Mouse (Mus musculus) MEL (cell line): ENCODE data around the gene Alg3. TPM values are rescaled to one million over a fixed set of nuclear protein-coding genes. Genes with fewer than 3 reads are reported as not detected.

Source experiments
- DNase-seq: peaks from one replicate; pipeline ENCODE4 v3.0.0; 2011; ENCODE audit warnings: low read depth, low spot score
- H3K27ac ChIP-seq: 2 replicates; pipeline ENCODE4 v1.5.1; 2012; ENCODE audit warnings: low read depth, mild to moderate bottlenecking, control low read depth, low read length, moderate library complexity; ENCODE audit not compliant: control insufficient read depth
- H3K27me3 ChIP-seq, 2 experiments: fragments of 150-350 bp in 1 of 2; sonication (generic) in 1 of 2; 2 replicates each; pipeline ENCODE4 v1.6.1; 2012; ENCODE audit warnings: low read length in 2 of 2, mild to moderate bottlenecking in 2 of 2, improper control_type of control experiment in 1 of 2, moderate library complexity in 1 of 2; ENCODE audit not compliant: insufficient read depth in 2 of 2, control insufficient read depth in 1 of 2
- H3K36me3 ChIP-seq, 2 experiments: 2 replicates each; pipeline ENCODE4 v1.6.1; 2012 to 2014; ENCODE audit warnings: low read length in 2 of 2, improper control_type of control experiment in 1 of 2, inconsistent platforms in 1 of 2, mild to moderate bottlenecking in 1 of 2; ENCODE audit not compliant: insufficient read depth in 2 of 2, control insufficient read depth in 1 of 2
- H3K4me1 ChIP-seq, 2 experiments: fragments of 150-350 bp in 1 of 2; sonication (generic) in 1 of 2; 2 replicates each; pipeline ENCODE4 v1.6.1; 2012; ENCODE audit warnings: low read length in 2 of 2, improper control_type of control experiment in 1 of 2, mild to moderate bottlenecking in 1 of 2; ENCODE audit not compliant: insufficient read depth in 2 of 2, control insufficient read depth in 1 of 2
- H3K4me3 ChIP-seq, 2 experiments: fragments of 150-350 bp in 1 of 2; sonication (generic) in 1 of 2; 2 replicates each; pipeline ENCODE4 v1.5.1; 2012; ENCODE audit warnings: low read depth in 2 of 2, low read length in 2 of 2, mild to moderate bottlenecking in 2 of 2, moderate library complexity in 2 of 2, control low read depth in 1 of 2, improper control_type of control experiment in 1 of 2; ENCODE audit not compliant: control insufficient read depth in 1 of 2, insufficient read depth in 1 of 2
- H3K79me2 ChIP-seq: 2 replicates; pipeline ENCODE4 v1.6.1; 2012; ENCODE audit warnings: mild to moderate bottlenecking, low read length, moderate library complexity; ENCODE audit not compliant: control insufficient read depth, poor library complexity, insufficient read depth
- H3K9ac ChIP-seq: 2 replicates; pipeline ENCODE4 v1.6.1; 2012; ENCODE audit warnings: low read depth, mild to moderate bottlenecking, control low read depth, low read length, moderate library complexity; ENCODE audit not compliant: control insufficient read depth, poor library complexity, severe bottlenecking
- H3K9me3 ChIP-seq: fragments of 150-350 bp; sonication (generic); replicated peaks from 2 replicates; pipeline ENCODE4 v1.6.1; 2012; ENCODE audit warnings: mild to moderate bottlenecking, low read length, improper control_type of control experiment, moderate library complexity; ENCODE audit not compliant: insufficient read depth
- BHLHE40 ChIP-seq: IDR thresholded peaks from 2 replicates; pipeline ENCODE4 v1.6.1; 2012; ENCODE audit warnings: low read depth, mild to moderate bottlenecking, inconsistent platforms, low read length, improper control_type of control experiment, borderline replicate concordance
- CHD1 ChIP-seq: IDR thresholded peaks from 2 replicates; pipeline ENCODE4 v1.6.1; 2012; ENCODE audit warnings: low read depth, mild to moderate bottlenecking, inconsistent platforms, low read length, improper control_type of control experiment
- CHD2 ChIP-seq: IDR thresholded peaks from 2 replicates; pipeline ENCODE4 v1.6.1; 2011; ENCODE audit warnings: low read length, improper control_type of control experiment
- CTCF ChIP-seq, 3 experiments: IDR thresholded peaks in 2 of 3; conservative IDR thresholded peaks in 1 of 3; 2 replicates each; pipeline ENCODE4 v1.5.1; 2011 to 2012; ENCODE audit warnings: low read length in 3 of 3, low read depth in 2 of 3, mild to moderate bottlenecking in 2 of 3, improper control_type of control experiment in 1 of 3, inconsistent platforms in 1 of 3, mixed read lengths in 1 of 3, moderate library complexity in 1 of 3; ENCODE audit not compliant: control insufficient read depth in 1 of 3, insufficient read depth in 1 of 3, poor library complexity in 1 of 3, severe bottlenecking in 1 of 3
- E2F4 ChIP-seq: IDR thresholded peaks from 2 replicates; pipeline ENCODE4 v1.6.1; 2011; ENCODE audit warnings: low read depth, low read length, improper control_type of control experiment, borderline replicate concordance
- ELF1 ChIP-seq: IDR thresholded peaks from 2 replicates; pipeline ENCODE4 v1.6.1; 2014; ENCODE audit warnings: low read depth, mild to moderate bottlenecking, inconsistent platforms, low read length, improper control_type of control experiment, moderate library complexity
- EP300 ChIP-seq, 2 experiments: IDR thresholded peaks; 2 replicates each; pipeline ENCODE4 v1.6.1; 2011; ENCODE audit warnings: improper control_type of control experiment in 2 of 2, low read length in 2 of 2, low read depth in 1 of 2, mild to moderate bottlenecking in 1 of 2
- ETS1 ChIP-seq: IDR thresholded peaks from 2 replicates; pipeline ENCODE4 v1.6.1; 2012; ENCODE audit warnings: low read depth, mild to moderate bottlenecking, inconsistent platforms, low read length, improper control_type of control experiment, moderate library complexity
- GABPA ChIP-seq: IDR thresholded peaks from 2 replicates; pipeline ENCODE4 v1.6.1; 2012; ENCODE audit warnings: low read depth, mild to moderate bottlenecking, inconsistent platforms, low read length, improper control_type of control experiment, moderate library complexity
- GATA1 ChIP-seq: IDR thresholded peaks from 2 replicates; pipeline ENCODE4 v1.6.1; 2011; ENCODE audit warnings: low read depth, low read length, improper control_type of control experiment
- JUND ChIP-seq: IDR thresholded peaks from 2 replicates; pipeline ENCODE4 v1.6.1; 2011; ENCODE audit warnings: low read depth, mild to moderate bottlenecking, improper control_type of control experiment, low read length
- KAT2A ChIP-seq: conservative IDR thresholded peaks from 2 replicates; pipeline ENCODE4 v1.6.1; 2012; ENCODE audit warnings: low read depth, low read length, improper control_type of control experiment, inconsistent platforms
- MAX ChIP-seq: IDR thresholded peaks from 2 replicates; pipeline ENCODE4 v1.6.1; 2011; ENCODE audit warnings: low read length, improper control_type of control experiment
- MAZ ChIP-seq: IDR thresholded peaks from 2 replicates; pipeline ENCODE4 v1.6.1; 2012; ENCODE audit warnings: low read depth, mild to moderate bottlenecking, inconsistent platforms, low read length, improper control_type of control experiment
- MEF2A ChIP-seq: IDR thresholded peaks from 2 replicates; pipeline ENCODE4 v1.6.1; 2014; ENCODE audit warnings: low read depth, mild to moderate bottlenecking, inconsistent platforms, low read length, improper control_type of control experiment; ENCODE audit not compliant: poor library complexity, insufficient replicate concordance, severe bottlenecking; ENCODE audit errors: extremely low read depth
- MXI1 ChIP-seq: IDR thresholded peaks from 2 replicates; pipeline ENCODE4 v1.6.1; 2011; ENCODE audit warnings: mild to moderate bottlenecking, low read depth, low read length, improper control_type of control experiment
- MYB ChIP-seq: IDR thresholded peaks from 2 replicates; pipeline ENCODE4 v1.6.1; 2011; ENCODE audit warnings: mild to moderate bottlenecking, low read depth, low read length, improper control_type of control experiment
- MYC ChIP-seq: IDR thresholded peaks from 2 replicates; pipeline ENCODE4 v1.6.1; 2011; ENCODE audit warnings: low read depth, mild to moderate bottlenecking, low read length, improper control_type of control experiment, moderate library complexity
- NELFE ChIP-seq: IDR thresholded peaks from 2 replicates; pipeline ENCODE4 v1.6.1; 2011; ENCODE audit warnings: low read depth, low read length, improper control_type of control experiment
- NRF1 ChIP-seq: IDR thresholded peaks from 2 replicates; pipeline ENCODE4 v1.6.1; 2014; ENCODE audit warnings: low read depth, mild to moderate bottlenecking, inconsistent platforms, low read length, improper control_type of control experiment, moderate library complexity; ENCODE audit not compliant: poor library complexity, insufficient read depth, severe bottlenecking
- POLR2A ChIP-seq, 2 experiments: IDR thresholded peaks; 2 replicates each; pipeline ENCODE4 v1.6.1; 2011 to 2012; ENCODE audit warnings: low read length in 2 of 2, mild to moderate bottlenecking in 2 of 2, control low read depth in 1 of 2, improper control_type of control experiment in 1 of 2, low read depth in 1 of 2, moderate library complexity in 1 of 2; ENCODE audit not compliant: control insufficient read depth in 1 of 2, insufficient read depth in 1 of 2, poor library complexity in 1 of 2
- POLR2AphosphoS2 ChIP-seq: IDR thresholded peaks from 2 replicates; pipeline ENCODE4 v1.6.1; 2011; ENCODE audit warnings: low read length, improper control_type of control experiment
- POLR2AphosphoS5 ChIP-seq: IDR thresholded peaks from 2 replicates; pipeline ENCODE4 v1.6.1; 2012; ENCODE audit warnings: low read depth, borderline replicate concordance, mild to moderate bottlenecking, inconsistent platforms, low read length, moderate library complexity, mixed read lengths
- RAD21 ChIP-seq: IDR thresholded peaks from 2 replicates; pipeline ENCODE4 v1.6.1; 2011; ENCODE audit warnings: mild to moderate bottlenecking, low read depth, low read length, improper control_type of control experiment
- RCOR1 ChIP-seq: IDR thresholded peaks from 2 replicates; pipeline ENCODE4 v1.6.1; 2012; ENCODE audit warnings: low read depth, mild to moderate bottlenecking, inconsistent platforms, low read length, improper control_type of control experiment
- SIN3A ChIP-seq: IDR thresholded peaks from 2 replicates; pipeline ENCODE4 v1.6.1; 2012; ENCODE audit warnings: low read length, improper control_type of control experiment, inconsistent platforms
- SMC3 ChIP-seq: IDR thresholded peaks from 2 replicates; pipeline ENCODE4 v1.6.1; 2011; ENCODE audit warnings: low read depth, low read length, improper control_type of control experiment
- TAL1 ChIP-seq: IDR thresholded peaks from 2 replicates; pipeline ENCODE4 v1.6.1; 2012; ENCODE audit warnings: mild to moderate bottlenecking, inconsistent platforms, low read length, moderate library complexity, mixed read lengths
- TBP ChIP-seq: IDR thresholded peaks from 2 replicates; pipeline ENCODE4 v1.8.0; 2011; ENCODE audit warnings: low read depth, low read length, improper control_type of control experiment
- TCF12 ChIP-seq: IDR thresholded peaks from 2 replicates; pipeline ENCODE4 v1.6.1; 2014; ENCODE audit warnings: low read depth, mild to moderate bottlenecking, inconsistent platforms, low read length, improper control_type of control experiment, moderate library complexity
- UBTF ChIP-seq: IDR thresholded peaks from 2 replicates; pipeline ENCODE4 v1.6.1; 2012; ENCODE audit warnings: low read depth, mild to moderate bottlenecking, inconsistent platforms, low read length, improper control_type of control experiment, moderate library complexity, borderline replicate concordance; ENCODE audit not compliant: insufficient read depth
- USF1 ChIP-seq: IDR thresholded peaks from 2 replicates; pipeline ENCODE4 v1.6.1; 2014; ENCODE audit warnings: low read depth, mild to moderate bottlenecking, inconsistent platforms, low read length, improper control_type of control experiment, moderate library complexity
- USF2 ChIP-seq, 2 experiments: IDR thresholded peaks; 2 replicates each; pipeline ENCODE4 v1.6.1; 2011 to 2012; ENCODE audit warnings: improper control_type of control experiment in 2 of 2, low read length in 2 of 2, borderline replicate concordance in 1 of 2, inconsistent platforms in 1 of 2, low read depth in 1 of 2, mild to moderate bottlenecking in 1 of 2; ENCODE audit not compliant: insufficient read depth in 1 of 2
- ZC3H11A ChIP-seq: IDR thresholded peaks from 2 replicates; pipeline ENCODE4 v1.6.1; 2012; ENCODE audit warnings: low read depth, mild to moderate bottlenecking, inconsistent platforms, low read length, improper control_type of control experiment
- ZKSCAN1 ChIP-seq: IDR thresholded peaks from 2 replicates; pipeline ENCODE4 v1.6.1; 2012; ENCODE audit warnings: low read depth, mild to moderate bottlenecking, inconsistent platforms, low read length, improper control_type of control experiment, moderate library complexity
- ZMIZ1 ChIP-seq: IDR thresholded peaks from 2 replicates; pipeline ENCODE4 v1.6.1; 2012; ENCODE audit warnings: low read depth, mild to moderate bottlenecking, inconsistent platforms, low read length, improper control_type of control experiment, moderate library complexity
- ZNF384 ChIP-seq: IDR thresholded peaks from 2 replicates; pipeline ENCODE4 v1.6.1; 2012; ENCODE audit warnings: low read depth, mild to moderate bottlenecking, inconsistent platforms, low read length, improper control_type of control experiment
- polyA plus RNA-seq, 2 experiments: library from polyadenylated mRNA; stranded (reverse) in 1 of 2; unstranded in 1 of 2; fragments of >175 nt in 1 of 2; fragments of >200 nt in 1 of 2; gene quantifications; 2 replicates each; pipeline versions ENCODE4 v1.2.1 to v1.2.4; 2012; ENCODE audit warnings: low replicate concordance in 2 of 2, low read depth in 1 of 2; ENCODE audit not compliant: insufficient read length in 2 of 2, insufficient read depth in 1 of 2, missing spikeins in 1 of 2
- total RNA-seq: library from RNA; depleted of rRNA; stranded (reverse); fragments of 300-350 nt; gene quantifications from 2 replicates; pipeline ENCODE4 v1.2.3, GENCODE M21; 2012

Alg3 gene
- total and polyA plus RNA-seq, 3 experiments = 25.6 to 218 (median 67.6) TPM

GRCm38 (mm10) chr16:20595060-20595673 lies 16.4 kb downstream of the Alg3 start:
- Histone ChIP-seq H3K4me3 (no peak overlapping the region), H3K27me3 (no peaks in the 10 kb centered on the region; a peak in 1 of 4 replicates), H3K27ac (no peak overlapping the region), H3K4me1 (peaks cover 6 to 24% of the 10 kb centered on the region in 2 experiments), H3K79me2 (no peaks in the 10 kb centered on the region), H3K36me3 (peaks cover 0 to 15% of the 10 kb centered on the region in 2 experiments; a peak in 2 of 4 replicates), H3K9me3 (no peaks in the 10 kb centered on the region), H3K9ac (no peak overlapping the region)
- peak; percentile 70 for DNase-seq
- TF ChIP-seq TCF12 (peak; percentile 95), NELFE (no peak), USF2 (IDR thresholded peaks at IDR 0.05; ENCODE audit: borderline replicate concordance in 1 of 2, insufficient read depth in 1 of 2, low read depth in 1 of 2, low read length in 2 of 2) (no peak), MYC (peak; percentile 33; the same call in 1 of the 2 replicates), SIN3A (peak; percentile 36; the same call in 1 of the 2 replicates), GATA1 (peak; percentile 94), MXI1 (0 out of 2 replicates have a peak, but pooled peaks have one; percentile 32), ZNF384 (no peak), MYB (no peak), MEF2A (no peak), CTCF (IDR thresholded peaks at IDR 0.05 in 2 of 3, conservative IDR thresholded peaks at IDR 0.05 in 1 of 3; ENCODE audit: control insufficient read depth in 1 of 3, insufficient read depth in 1 of 3, low read depth in 2 of 3, low read length in 3 of 3, poor library complexity in 1 of 3, severe bottlenecking in 1 of 3) (no peak), ZC3H11A (no peak), NRF1 (no peak), CHD1 (no peak), RAD21 (no peak), E2F4 (no peak), POLR2AphosphoS2 (no peak), UBTF (no peak), ZMIZ1 (no peak), SMC3 (no peak), RCOR1 (peak; percentile 91), ELF1 (0 out of 2 replicates have a peak, but pooled peaks have one; percentile 13), TBP (no peak), GABPA (no peak), MAZ (peak; percentile 53; the same call in 1 of the 2 replicates), TAL1 (peak; percentile 90), USF1 (no peak), BHLHE40 (0 out of 2 replicates have a peak, but pooled peaks have one; percentile 31), POLR2AphosphoS5 (no peak), ETS1 (peak; percentile 75; the same call in 1 of the 2 replicates), CHD2 (no peak), KAT2A (no peak), EP300 (IDR thresholded peaks at IDR 0.05; ENCODE audit: low read depth in 1 of 2, low read length in 2 of 2) (peak; percentile 89 to 90), ZKSCAN1 (peak; percentile 99), JUND (no peak), POLR2A (IDR thresholded peaks at IDR 0.05; ENCODE audit: control insufficient read depth in 1 of 2, insufficient read depth in 1 of 2, low read depth in 1 of 2, low read length in 2 of 2, poor library complexity in 1 of 2) (no peak), MAX (no peak)
